Mouse (Mus musculus) megakaryocyte, embryonic 14.5 days (primary cell): ENCODE results near the gene Tbc1d22a.

Experiments
- FLI1 ChIP-seq: IDR thresholded peaks from 2 replicates; pipeline ENCODE4 v1.6.1; 2012; ENCODE audit warnings: low read length, inconsistent platforms, mixed read lengths
- GATA1 ChIP-seq: IDR thresholded peaks from 3 replicates; pipeline ENCODE4 v1.6.1; 2012; ENCODE audit warnings: mixed read lengths, low read length, inconsistent platforms, borderline replicate concordance

- TF ChIP-seq GATA1, result no peak
- no peak for TF ChIP-seq FLI1
Measured at GRCm38 (mm10) chr15:86226221-86226620, 12.0 kb downstream of the Tbc1d22a start.
